Mouse (Mus musculus): ENCODE results near the gene Dph6.

DNA sequence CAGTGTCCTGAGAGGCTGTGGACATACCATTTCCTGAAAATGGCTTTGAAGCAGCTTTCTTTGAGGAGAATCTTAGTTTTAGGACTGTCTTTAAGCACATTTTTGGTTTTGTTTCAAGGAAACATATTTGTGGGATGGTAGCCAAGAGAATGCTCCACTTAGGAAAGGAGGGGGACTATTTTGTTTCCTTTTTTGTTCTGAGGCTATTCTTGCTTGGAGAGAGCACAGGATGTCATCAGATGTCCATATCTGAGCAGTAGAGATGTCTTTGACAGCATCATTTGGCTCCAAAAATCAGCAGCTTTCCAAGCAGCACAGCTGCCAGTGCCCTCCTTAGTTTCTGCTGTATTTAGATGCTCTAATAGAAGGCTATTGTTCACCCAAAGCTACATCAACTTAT is 167.8 kb downstream of the Dph6 start:
- TF ChIP-seq GATA1 (IDR thresholded peaks at IDR 0.05; ENCODE audit: borderline replicate concordance, low read length), result no peak
- TF ChIP-seq FLI1 (IDR thresholded peaks at IDR 0.05; ENCODE audit: low read length), result no peak

Data from megakaryocyte, embryonic 14.5 days (primary cell).